Mouse (Mus musculus): ENCODE data around the gene Mgat5. TPM values are rescaled to one million over a fixed set of nuclear protein-coding genes. Genes with fewer than 3 reads are reported as not detected.

Gene Mgat5
- polyA plus RNA-seq, 1 experiment from 2014 or later = 7.2 TPM

DNA sequence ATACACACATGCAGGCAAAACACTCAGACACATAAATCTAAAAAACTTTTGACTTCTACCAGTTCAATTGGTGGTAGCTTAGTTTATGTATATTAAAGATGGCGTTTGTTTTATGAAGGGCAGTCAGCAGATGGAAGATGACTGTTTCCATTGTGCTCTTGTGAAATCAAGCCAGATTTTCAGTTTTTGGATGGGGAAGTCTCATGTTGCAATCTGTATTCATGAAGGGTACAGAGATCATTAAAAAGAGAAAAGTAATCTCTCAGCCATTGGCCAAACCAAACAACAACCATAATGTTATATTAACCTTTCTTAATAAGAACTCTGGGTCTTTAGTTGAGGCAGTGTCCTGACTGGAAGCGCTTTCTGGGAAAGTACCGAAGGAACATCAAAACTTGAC is 73.3 kb downstream of the Mgat5 start:
- H3K4me3 ChIP-seq (ENCODE audit: low read depth, low read length) = no peak overlapping the region
- no peak overlapping the region for H3K27ac ChIP-seq (ENCODE audit: low read depth, low read length)
- DNase-seq (ENCODE audit: low spot score) (no peak), ATAC-seq (ENCODE audit: insufficient read depth, low FRiP score, low TSS enrichment) (no peak)
- H3K9me3 ChIP-seq (ENCODE audit: control insufficient read depth, low read length) = no peaks in the 10 kb centered on the region
- no peaks in the 10 kb centered on the region for H3K4me1 ChIP-seq (ENCODE audit: control insufficient read depth, insufficient read depth, low read length)
- H3K9ac ChIP-seq (ENCODE audit: low read length) = no peak overlapping the region
- no peaks in the 10 kb centered on the region for H3K36me3 ChIP-seq (ENCODE audit: control insufficient read depth, insufficient read depth, low read length)
- 87% methylated on average over 3 of the region's 3 CpGs for WGBS
- no peaks in the 10 kb centered on the region for H3K27me3 ChIP-seq (ENCODE audit: control insufficient read depth, insufficient read depth, low read length)
- H3K4me2 ChIP-seq (ENCODE audit: low read depth) = no peak overlapping the region

DNA sequence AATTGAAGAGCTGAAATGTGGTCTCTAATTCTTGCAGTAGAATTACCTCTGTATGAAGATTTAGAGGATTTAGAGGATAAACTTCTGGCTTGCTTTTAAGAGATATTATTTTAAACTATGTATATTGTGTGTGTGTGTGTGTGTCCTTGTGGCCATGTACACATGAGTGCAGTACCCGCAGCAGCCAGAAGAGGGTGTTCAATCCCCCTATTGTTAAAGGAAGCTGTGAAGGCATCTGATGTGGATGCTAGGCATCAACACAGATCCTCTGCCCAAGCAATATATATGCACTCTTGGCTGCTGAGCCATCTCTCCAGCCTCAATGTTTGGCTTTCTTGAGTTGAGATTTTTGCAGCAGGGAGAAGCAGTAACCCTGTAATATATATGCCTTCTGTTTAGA is 75.4 kb downstream of the Mgat5 start:
- no peaks in the 10 kb centered on the region for H3K36me3 ChIP-seq (ENCODE audit: control insufficient read depth, insufficient read depth, low read length)
- H3K4me2 ChIP-seq (ENCODE audit: low read depth) = no peak overlapping the region
- no peak overlapping the region for H3K4me3 ChIP-seq (ENCODE audit: low read depth, low read length)
- H3K9ac ChIP-seq (ENCODE audit: low read length) = no peak overlapping the region
- no peaks in the 10 kb centered on the region for H3K9me3 ChIP-seq (ENCODE audit: control insufficient read depth, low read length)
- no peaks in the 10 kb centered on the region for H3K27me3 ChIP-seq (ENCODE audit: control insufficient read depth, insufficient read depth, low read length)
- WGBS = 95% methylated on average over 1 of the region's 1 CpGs
- DNase-seq (ENCODE audit: low spot score) = no peak
- no peak for ATAC-seq (ENCODE audit: insufficient read depth, low FRiP score, low TSS enrichment)
- H3K4me1 ChIP-seq (ENCODE audit: control insufficient read depth, insufficient read depth, low read length) = no peaks in the 10 kb centered on the region
- H3K27ac ChIP-seq (ENCODE audit: low read depth, low read length) = no peak overlapping the region

DNA sequence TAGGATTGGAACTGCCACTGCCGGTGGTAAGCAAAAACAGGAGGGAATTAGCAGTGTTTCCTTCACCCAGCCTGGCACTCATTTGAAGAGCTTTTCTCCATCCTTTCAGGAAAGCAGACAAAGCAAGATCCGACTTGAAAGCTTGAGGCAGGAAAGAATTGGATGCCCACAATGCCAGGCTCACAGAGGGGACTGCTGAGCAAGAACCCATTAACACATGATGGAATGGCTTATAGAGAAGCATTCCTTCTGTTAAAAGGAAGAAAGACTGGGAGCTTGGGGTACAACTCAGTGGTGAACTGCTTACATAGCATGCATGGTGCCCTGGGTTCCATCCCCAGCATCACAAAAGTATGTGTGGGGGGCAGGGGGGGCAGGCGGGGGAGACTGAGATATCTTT is 80.2 kb downstream of the Mgat5 start:
- no peaks in the 10 kb centered on the region for H3K36me3 ChIP-seq (ENCODE audit: control insufficient read depth, insufficient read depth, low read length)
- H3K4me3 ChIP-seq (ENCODE audit: low read depth, low read length) = no peak overlapping the region
- H3K4me2 ChIP-seq (ENCODE audit: low read depth) = no peak overlapping the region
- no peaks in the 10 kb centered on the region for H3K4me1 ChIP-seq (ENCODE audit: control insufficient read depth, insufficient read depth, low read length)
- ATAC-seq (ENCODE audit: insufficient read depth, low FRiP score, low TSS enrichment) (no peak), DNase-seq (ENCODE audit: low spot score) (no peak)
- 77% methylated on average over 3 of the region's 3 CpGs for WGBS
- no peak overlapping the region for H3K9ac ChIP-seq (ENCODE audit: low read length)
- no peaks in the 10 kb centered on the region for H3K27me3 ChIP-seq (ENCODE audit: control insufficient read depth, insufficient read depth, low read length)
- no peaks in the 10 kb centered on the region for H3K9me3 ChIP-seq (ENCODE audit: control insufficient read depth, low read length)
- no peak overlapping the region for H3K27ac ChIP-seq (ENCODE audit: low read depth, low read length)

DNA sequence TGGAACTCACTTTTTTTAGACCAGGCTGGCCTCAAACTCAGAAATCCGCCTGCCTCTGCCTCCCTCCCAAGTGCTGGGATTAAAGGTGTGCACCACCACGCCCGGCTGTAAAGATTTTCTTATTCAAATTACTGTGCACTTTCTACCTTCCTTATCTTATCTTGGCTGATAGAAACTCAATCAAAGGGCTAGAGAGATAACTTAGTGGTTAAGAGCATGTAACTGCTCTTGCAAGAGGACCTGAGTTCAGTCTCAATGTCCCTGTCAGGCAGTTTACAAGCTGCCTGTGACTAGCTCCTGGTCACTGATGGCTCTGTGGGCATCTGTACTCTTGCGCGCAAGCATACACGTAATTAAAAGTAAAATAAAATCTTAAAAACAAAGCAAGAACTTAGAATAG is 82.7 kb downstream of the Mgat5 start:
- Histone ChIP-seq H3K4me2 (ENCODE audit: low read depth) (no peak overlapping the region), H3K4me3 (ENCODE audit: low read depth, low read length) (no peak overlapping the region), H3K9me3 (ENCODE audit: control insufficient read depth, low read length) (no peaks in the 10 kb centered on the region), H3K36me3 (ENCODE audit: control insufficient read depth, insufficient read depth, low read length) (no peaks in the 10 kb centered on the region), H3K27ac (ENCODE audit: low read depth, low read length) (no peak overlapping the region), H3K4me1 (ENCODE audit: control insufficient read depth, insufficient read depth, low read length) (no peaks in the 10 kb centered on the region), H3K9ac (ENCODE audit: low read length) (no peak overlapping the region), H3K27me3 (ENCODE audit: control insufficient read depth, insufficient read depth, low read length) (no peaks in the 10 kb centered on the region)
- ATAC-seq (ENCODE audit: insufficient read depth, low FRiP score, low TSS enrichment) = no peak
- WGBS = 95% methylated on average over 6 of the region's 6 CpGs
- DNase-seq (ENCODE audit: low spot score) = no peak

DNA sequence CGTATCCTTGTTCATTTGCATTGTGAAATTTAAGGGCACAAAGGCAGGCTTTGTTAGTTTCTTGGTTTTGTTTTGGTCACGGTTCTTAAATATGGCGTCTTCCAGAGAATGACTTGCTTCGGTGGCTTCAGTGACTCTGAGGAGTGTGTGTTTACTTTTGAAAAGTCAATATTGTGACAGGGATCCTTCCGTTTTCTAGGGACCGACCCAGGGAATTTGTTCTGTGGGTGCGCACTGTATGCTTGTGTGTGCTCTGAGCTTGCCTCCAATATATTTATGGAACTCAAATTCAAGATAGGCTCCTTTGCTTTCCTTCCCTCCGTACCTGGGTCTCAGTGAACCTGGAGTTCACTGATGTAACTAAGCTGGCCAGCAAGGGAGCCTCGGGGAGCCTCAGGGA is 86.1 kb downstream of the Mgat5 start:
- H3K4me2 ChIP-seq (ENCODE audit: low read depth) = no peak overlapping the region
- no peak overlapping the region for H3K9ac ChIP-seq (ENCODE audit: low read length)
- WGBS = 68% methylated on average over 9 of the region's 9 CpGs
- no peak overlapping the region for H3K27ac ChIP-seq (ENCODE audit: low read depth, low read length)
- DNase-seq (ENCODE audit: low spot score) = no peak
- no peak overlapping the region for H3K4me3 ChIP-seq (ENCODE audit: low read depth, low read length)
- no peaks in the 10 kb centered on the region for H3K27me3 ChIP-seq (ENCODE audit: control insufficient read depth, insufficient read depth, low read length)
- H3K9me3 ChIP-seq (ENCODE audit: control insufficient read depth, low read length) = no peaks in the 10 kb centered on the region
- no peak for ATAC-seq (ENCODE audit: insufficient read depth, low FRiP score, low TSS enrichment)
- no peaks in the 10 kb centered on the region for H3K4me1 ChIP-seq (ENCODE audit: control insufficient read depth, insufficient read depth, low read length)
- no peaks in the 10 kb centered on the region for H3K36me3 ChIP-seq (ENCODE audit: control insufficient read depth, insufficient read depth, low read length)

DNA sequence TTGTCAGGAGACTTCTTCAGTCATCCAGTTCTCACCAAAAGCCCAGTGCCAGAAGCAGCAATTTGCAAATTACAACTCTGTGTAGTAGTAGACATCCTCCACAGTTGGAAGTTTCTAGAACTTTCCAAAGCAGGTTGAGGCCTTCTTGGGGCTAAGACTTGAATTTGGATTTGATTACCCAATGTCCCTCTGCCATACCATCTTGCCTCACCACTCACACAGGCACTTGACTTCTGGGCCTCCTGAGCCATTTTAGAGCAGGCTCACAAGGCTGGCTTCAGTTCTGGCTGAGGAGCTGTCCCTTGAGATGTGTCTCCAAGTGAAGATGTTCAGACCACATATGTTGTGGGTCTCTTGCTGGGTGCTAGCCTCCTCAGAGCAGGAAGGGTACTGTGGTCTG is 86.9 kb downstream of the Mgat5 start:
- no peaks in the 10 kb centered on the region for H3K4me1 ChIP-seq (ENCODE audit: control insufficient read depth, insufficient read depth, low read length)
- ATAC-seq (ENCODE audit: insufficient read depth, low FRiP score, low TSS enrichment) = no peak
- no peaks in the 10 kb centered on the region for H3K36me3 ChIP-seq (ENCODE audit: control insufficient read depth, insufficient read depth, low read length)
- no peak overlapping the region for H3K9ac ChIP-seq (ENCODE audit: low read length)
- no peak overlapping the region for H3K4me2 ChIP-seq (ENCODE audit: low read depth)
- DNase-seq (ENCODE audit: low spot score) = no peak
- no peak overlapping the region for H3K27ac ChIP-seq (ENCODE audit: low read depth, low read length)
- no peaks in the 10 kb centered on the region for H3K9me3 ChIP-seq (ENCODE audit: control insufficient read depth, low read length)
- no peaks in the 10 kb centered on the region for H3K27me3 ChIP-seq (ENCODE audit: control insufficient read depth, insufficient read depth, low read length)
- H3K4me3 ChIP-seq (ENCODE audit: low read depth, low read length) = no peak overlapping the region

DNA sequence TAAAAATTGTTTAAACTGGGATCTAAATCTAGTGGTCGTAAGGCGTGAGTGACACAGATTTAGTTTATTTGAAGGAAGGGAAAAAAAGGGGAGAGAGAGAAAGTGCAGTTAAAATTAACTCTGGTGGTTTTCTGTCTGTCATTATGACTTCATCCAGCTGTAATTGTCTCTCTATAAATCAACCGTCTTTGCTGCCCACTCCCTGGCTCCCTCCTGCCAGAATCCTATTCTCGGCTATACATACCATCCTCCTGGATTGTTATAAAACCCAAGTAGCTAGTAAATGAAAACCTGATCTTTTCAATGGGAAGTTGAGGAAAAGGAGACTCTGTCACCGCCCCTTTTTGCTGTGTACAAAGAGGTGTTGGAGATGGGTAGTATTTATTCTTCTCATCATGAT is 88.5 kb downstream of the Mgat5 start:
- no peak for DNase-seq (ENCODE audit: low spot score)
- 77% methylated on average over 5 of the region's 5 CpGs for WGBS
- no peak overlapping the region for H3K4me2 ChIP-seq (ENCODE audit: low read depth)
- no peaks in the 10 kb centered on the region for H3K27me3 ChIP-seq (ENCODE audit: control insufficient read depth, insufficient read depth, low read length)
- H3K9ac ChIP-seq (ENCODE audit: low read length) = no peak overlapping the region
- H3K9me3 ChIP-seq (ENCODE audit: control insufficient read depth, low read length) = no peaks in the 10 kb centered on the region
- H3K27ac ChIP-seq (ENCODE audit: low read depth, low read length) = no peak overlapping the region
- no peaks in the 10 kb centered on the region for H3K36me3 ChIP-seq (ENCODE audit: control insufficient read depth, insufficient read depth, low read length)
- no peak overlapping the region for H3K4me3 ChIP-seq (ENCODE audit: low read depth, low read length)
- no peaks in the 10 kb centered on the region for H3K4me1 ChIP-seq (ENCODE audit: control insufficient read depth, insufficient read depth, low read length)
- no peak for ATAC-seq (ENCODE audit: insufficient read depth, low FRiP score, low TSS enrichment)

DNA sequence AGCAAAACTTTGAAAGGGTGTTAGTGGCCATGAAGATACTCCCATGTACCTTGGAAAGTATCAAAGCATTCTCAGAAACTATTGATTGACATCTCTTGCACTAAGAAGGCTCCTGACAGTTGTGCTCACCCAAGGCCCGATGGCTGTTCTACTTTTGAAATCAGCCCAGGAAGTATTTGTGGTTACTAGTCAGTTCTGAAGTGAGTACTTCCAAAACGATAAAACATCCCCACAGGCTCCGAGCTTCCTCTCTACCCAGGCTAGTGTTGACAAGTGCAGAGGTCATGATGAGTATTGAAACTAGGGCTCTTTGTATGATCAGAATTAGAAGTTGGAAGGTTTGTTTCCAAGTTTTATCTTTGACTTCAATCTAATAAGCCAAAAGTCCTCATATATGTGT is 92.0 kb downstream of the Mgat5 start:
- ATAC-seq (ENCODE audit: insufficient read depth, low FRiP score, low TSS enrichment) (no peak), DNase-seq (ENCODE audit: low spot score) (no peak)
- H3K4me1 ChIP-seq (ENCODE audit: control insufficient read depth, insufficient read depth, low read length) = no peaks in the 10 kb centered on the region
- H3K4me2 ChIP-seq (ENCODE audit: low read depth) = no peak overlapping the region
- no peaks in the 10 kb centered on the region for H3K9me3 ChIP-seq (ENCODE audit: control insufficient read depth, low read length)
- no peak overlapping the region for H3K27ac ChIP-seq (ENCODE audit: low read depth, low read length)
- no peaks in the 10 kb centered on the region for H3K36me3 ChIP-seq (ENCODE audit: control insufficient read depth, insufficient read depth, low read length)
- WGBS = 91% methylated on average over 3 of the region's 3 CpGs
- no peaks in the 10 kb centered on the region for H3K27me3 ChIP-seq (ENCODE audit: control insufficient read depth, insufficient read depth, low read length)
- no peak overlapping the region for H3K9ac ChIP-seq (ENCODE audit: low read length)
- no peak overlapping the region for H3K4me3 ChIP-seq (ENCODE audit: low read depth, low read length)

DNA sequence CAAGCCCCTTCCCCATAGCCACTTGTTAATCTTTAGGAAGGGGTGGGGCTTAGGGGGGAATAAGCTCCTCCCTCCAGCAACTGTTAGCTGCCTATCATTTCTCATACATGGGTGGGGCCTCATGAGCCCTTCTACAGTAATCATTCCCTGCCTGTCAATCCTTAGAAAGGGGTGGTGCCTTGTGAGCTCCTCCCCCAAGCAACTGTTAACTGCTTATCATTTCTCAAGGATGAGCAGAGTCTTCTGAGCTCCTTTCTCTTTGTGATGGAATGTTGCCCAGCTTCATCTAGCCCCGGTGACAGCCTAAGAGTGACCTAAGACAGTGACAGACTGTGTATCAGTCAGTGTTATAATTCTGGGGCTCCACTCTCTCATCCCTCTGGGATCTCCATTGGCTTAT is 95.0 kb downstream of the Mgat5 start:
- no peak for DNase-seq (ENCODE audit: low spot score)
- no peak for ATAC-seq (ENCODE audit: insufficient read depth, low FRiP score, low TSS enrichment)
- Histone ChIP-seq H3K4me1 (ENCODE audit: control insufficient read depth, insufficient read depth, low read length) (no peaks in the 10 kb centered on the region), H3K9ac (ENCODE audit: low read length) (no peak overlapping the region), H3K27ac (ENCODE audit: low read depth, low read length) (no peak overlapping the region), H3K9me3 (ENCODE audit: control insufficient read depth, low read length) (no peaks in the 10 kb centered on the region), H3K27me3 (ENCODE audit: control insufficient read depth, insufficient read depth, low read length) (no peaks in the 10 kb centered on the region), H3K4me3 (ENCODE audit: low read depth, low read length) (no peak overlapping the region), H3K36me3 (ENCODE audit: control insufficient read depth, insufficient read depth, low read length) (no peaks in the 10 kb centered on the region), H3K4me2 (ENCODE audit: low read depth) (no peak overlapping the region)
- WGBS = 80% methylated on average over 1 of the region's 1 CpGs
